Mouse (Mus musculus) intestine, postnatal 0 days (tissue): ENCODE data around the gene Gm11032. TPM values are rescaled to one million over a fixed set of nuclear protein-coding genes. Genes with fewer than 3 reads are reported as not detected.

ENCODE experiments used
- ATAC-seq: fragments of 200-750 bp; cut with Nextera tagmentation; 2 replicates; pipeline ENCODE4 v1.8.0; 2017; ENCODE audit warnings: mild to moderate bottlenecking, moderate TSS enrichment, moderate library complexity
- H3K27ac ChIP-seq: fragments of 300-500 bp; sonication (generic); 2 replicates; pipeline ENCODE4 v1.5.1; 2014; ENCODE audit warnings: mild to moderate bottlenecking, low read depth, low read length, moderate library complexity
- H3K27me3 ChIP-seq: fragments of 300-500 bp; sonication (generic); replicated peaks from 2 replicates; pipeline ENCODE4 v1.6.1; 2014; ENCODE audit warnings: low read length, mixed read lengths; ENCODE audit not compliant: control insufficient read depth, insufficient read depth
- H3K36me3 ChIP-seq: fragments of 300-500 bp; sonication (generic); 2 replicates; pipeline ENCODE4 v1.6.1; 2014; ENCODE audit warnings: mild to moderate bottlenecking, moderate library complexity; ENCODE audit not compliant: control insufficient read depth, insufficient read depth
- H3K4me1 ChIP-seq: fragments of 300-500 bp; sonication (generic); replicated peaks from 2 replicates; pipeline ENCODE4 v1.6.1; 2014; ENCODE audit warnings: antibody characterized with exemption, low read length, mixed read lengths; ENCODE audit not compliant: control insufficient read depth, insufficient read depth
- H3K4me2 ChIP-seq: fragments of 300-500 bp; sonication (generic); replicated peaks from 2 replicates; pipeline ENCODE4 v1.6.1; 2014; ENCODE audit warnings: low read depth, mild to moderate bottlenecking, moderate library complexity
- H3K4me3 ChIP-seq: fragments of 300-500 bp; sonication (generic); 2 replicates; pipeline ENCODE4 v1.5.1; 2014; ENCODE audit warnings: low read depth, low read length
- H3K9ac ChIP-seq: fragments of 300-500 bp; sonication (generic); 2 replicates; pipeline ENCODE4 v1.6.1; 2014; ENCODE audit warnings: mild to moderate bottlenecking, low read depth, low read length
- H3K9me3 ChIP-seq: fragments of 300-500 bp; sonication (generic); 2 replicates; pipeline ENCODE4 v1.6.1; 2016; ENCODE audit warnings: mixed run types; ENCODE audit not compliant: control insufficient read depth
- CTCF ChIP-seq: sonication (generic); IDR thresholded peaks from 2 replicates; pipeline ENCODE4 v1.5.1; 2016; ENCODE audit warnings: low read depth, mild to moderate bottlenecking, control low read depth, antibody characterized with exemption, moderate library complexity
- WGBS: fragments of 180-500 bp; shearing (Covaris S2); extraction: QIAGEN DNeasy Blood & Tissue Kit; methylation state at CpG from one replicate; pipeline ENCODE4 v1.1.7; 2014; 5-methylcytosine and 5-hydroxymethylcytosine counted together
- polyA plus RNA-seq: library from polyadenylated mRNA; unstranded; fragments of >200 nt; fragmentation: Nextera tagmentation; extraction: Ambion mirVana; gene quantifications from 2 replicates; pipeline ENCODE4 v1.2.1, GENCODE M21; 2015

Gm11032 gene
- polyA plus RNA-seq, 1 experiment from 2014 or later: not detected

- no peak for TF ChIP-seq CTCF
- no peak overlapping the region for H3K4me3 ChIP-seq
- H3K4me1 ChIP-seq: 0 out of 2 replicates have a peak, but pooled peaks cover 3% of the 10 kb centered on the region
- H3K9me3 ChIP-seq: no peaks in the 10 kb centered on the region
- H3K27me3 ChIP-seq: no peaks in the 10 kb centered on the region
- WGBS: 29% methylated on average over 12 of the region's 12 CpGs
- no peak overlapping the region for H3K4me2 ChIP-seq
- no peak for ATAC-seq
- no peak overlapping the region for H3K27ac ChIP-seq
- H3K36me3 ChIP-seq: no peaks in the 10 kb centered on the region
- H3K9ac ChIP-seq: no peak overlapping the region
Observed at GRCm38 (mm10) chr11:4602691-4603441, 17.0 kb upstream of the Gm11032 start.

- no peak overlapping the region for H3K27ac ChIP-seq
- WGBS: 11% methylated on average over 6 of the region's 6 CpGs
- no peak for TF ChIP-seq CTCF
- H3K4me1 ChIP-seq: 0 out of 2 replicates have a peak, but pooled peaks cover 3% of the 10 kb centered on the region
- H3K4me3 ChIP-seq: no peak overlapping the region
- no peaks in the 10 kb centered on the region for H3K36me3 ChIP-seq
- no peak overlapping the region for H3K4me2 ChIP-seq
- H3K9me3 ChIP-seq: no peaks in the 10 kb centered on the region
- H3K9ac ChIP-seq: no peak overlapping the region
- no peak for ATAC-seq
- H3K27me3 ChIP-seq: no peaks in the 10 kb centered on the region
Observed at GRCm38 (mm10) chr11:4604441-4604840, 15.4 kb upstream of the Gm11032 start.

DNA sequence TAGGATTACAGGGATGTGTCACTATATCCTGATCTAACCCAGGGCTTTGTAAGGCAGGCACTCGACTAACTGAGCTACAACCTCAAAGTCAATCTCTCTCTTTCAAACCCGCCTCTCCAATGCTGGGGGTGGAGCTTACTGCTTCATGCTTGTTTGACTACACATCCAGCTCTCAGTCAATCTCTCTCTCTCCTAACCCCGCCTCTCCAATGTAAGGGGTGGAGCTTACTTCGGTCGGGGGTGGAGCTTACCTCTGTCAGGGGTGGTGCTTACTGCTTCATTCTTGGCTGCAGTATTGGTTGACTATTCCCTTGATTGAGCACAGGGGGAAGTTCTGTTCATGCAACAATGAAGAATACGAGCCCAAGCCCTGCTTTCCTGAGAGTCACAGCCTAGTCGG lies 14.5 kb upstream of the Gm11032 start:
- Histone ChIP-seq H3K9me3 (no peaks in the 10 kb centered on the region), H3K27me3 (no peaks in the 10 kb centered on the region), H3K9ac (no peak overlapping the region), H3K4me1 (0 out of 2 replicates have a peak, but pooled peaks cover 3% of the 10 kb centered on the region), H3K27ac (no peak overlapping the region), H3K36me3 (no peaks in the 10 kb centered on the region), H3K4me3 (no peak overlapping the region), H3K4me2 (no peak overlapping the region)
- no peak for TF ChIP-seq CTCF
- WGBS: 63% methylated on average over 7 of the region's 7 CpGs
- ATAC-seq: no peak

DNA sequence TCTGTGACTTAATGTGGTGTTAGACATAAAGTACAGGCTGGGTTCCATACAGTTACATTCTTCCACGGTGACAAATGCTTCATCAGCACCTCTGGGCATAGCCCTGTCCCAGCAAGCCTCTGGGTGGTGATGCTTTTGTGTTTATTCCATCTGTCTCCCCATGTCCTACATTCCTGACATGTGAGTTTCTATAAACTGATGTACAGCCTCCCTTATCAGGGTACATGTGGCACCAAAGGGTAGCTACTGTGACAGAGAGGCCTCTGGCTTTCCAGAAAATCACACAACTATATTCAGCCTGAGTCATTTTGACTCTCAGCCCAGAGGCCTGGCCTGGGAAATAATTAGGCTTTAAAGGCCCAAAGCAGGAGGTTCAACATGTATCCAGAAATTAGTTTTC lies 13.3 kb upstream of the Gm11032 start:
- Histone ChIP-seq H3K4me2 (no peak overlapping the region), H3K27ac (no peak overlapping the region), H3K9me3 (no peaks in the 10 kb centered on the region), H3K4me3 (no peak overlapping the region), H3K9ac (no peak overlapping the region), H3K27me3 (no peaks in the 10 kb centered on the region), H3K4me1 (0 out of 2 replicates have a peak, but pooled peaks cover 3% of the 10 kb centered on the region), H3K36me3 (no peaks in the 10 kb centered on the region)
- whole genome bisulfite sequencing: 82% methylated on average over 1 of the region's 1 CpGs
- ATAC-seq: no peak
- no peak for TF ChIP-seq CTCF

- TF ChIP-seq CTCF: no peak
- no peaks in the 10 kb centered on the region for H3K27me3 ChIP-seq
- no peak overlapping the region for H3K9ac ChIP-seq
- H3K4me1 ChIP-seq: no peaks in the 10 kb centered on the region
- H3K36me3 ChIP-seq: no peaks in the 10 kb centered on the region
- WGBS: 65% methylated on average over 2 of the region's 2 CpGs
- no peak for ATAC-seq
- H3K4me3 ChIP-seq: no peak overlapping the region
- no peak overlapping the region for H3K27ac ChIP-seq
- H3K4me2 ChIP-seq: no peak overlapping the region
- no peaks in the 10 kb centered on the region for H3K9me3 ChIP-seq
Observed at GRCm38 (mm10) chr11:4611904-4612303, 8.0 kb upstream of the Gm11032 start.

GRCm38 (mm10) chr11:4620501-4621108 lies 738 bp downstream of the Gm11032 start:
- H3K4me3 ChIP-seq: no peak overlapping the region
- no peak for ATAC-seq
- WGBS: 47% methylated on average over 13 of the region's 13 CpGs
- H3K27ac ChIP-seq: no peak overlapping the region
- H3K9ac ChIP-seq: no peak overlapping the region
- H3K4me1 ChIP-seq: no peaks in the 10 kb centered on the region
- no peaks in the 10 kb centered on the region for H3K9me3 ChIP-seq
- no peak for TF ChIP-seq CTCF
- no peak overlapping the region for H3K4me2 ChIP-seq
- H3K27me3 ChIP-seq: no peaks in the 10 kb centered on the region
- no peaks in the 10 kb centered on the region for H3K36me3 ChIP-seq
